Mouse (Mus musculus) CD4-positive naive resting alpha-beta T cell, adult 57 days (primary cell): ENCODE measurements around the gene Obox2. TPM values are rescaled to one million over a fixed set of nuclear protein-coding genes. Genes with fewer than 3 reads are reported as not detected.

Experiments used
- total RNA-seq: library from RNA; stranded (reverse); gene quantifications from one replicate; pipeline ENCODE4 v1.2.4, GENCODE M21; 2023

The Obox2 gene
- total RNA-seq: not detected

DNA sequence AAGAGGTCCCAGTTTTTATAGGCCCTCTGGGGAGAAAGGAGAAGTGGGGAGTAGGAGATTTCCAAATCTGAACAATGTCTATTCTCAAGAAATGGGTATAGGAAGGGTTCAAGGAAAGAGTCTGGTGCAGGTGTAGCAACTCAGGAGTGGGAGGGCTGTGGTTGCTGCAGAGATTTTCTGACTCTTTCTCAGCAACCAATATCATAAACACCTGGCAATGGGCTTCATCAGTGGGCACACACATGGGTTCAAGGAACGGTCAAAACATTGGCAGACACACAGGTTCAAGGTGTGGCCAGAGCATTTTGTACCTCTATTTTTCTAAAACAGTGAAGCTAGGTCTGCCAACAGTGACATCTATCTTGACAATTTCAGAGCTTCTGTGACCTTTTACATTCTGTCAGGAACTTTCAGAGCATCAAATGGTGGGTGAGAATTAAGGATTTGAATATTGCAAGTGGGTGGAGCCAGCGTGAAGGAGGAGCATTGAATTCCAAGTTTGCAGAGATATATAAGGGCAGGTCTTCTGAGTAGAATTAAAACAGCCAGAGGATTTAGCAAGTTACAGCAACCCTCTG is at the start of gene Obox2, which contains the start of gene Obox1:
Gene Obox2, plus strand, starts transcription at position 301 of the 578 bp plus-strand sequence.
Gene Obox1, plus strand, starts transcription at position 528 of the 578 bp plus-strand sequence.

Other genes starting within 250 kb of the Obox2 start
- not detected for gene Obox1, start 227 bp downstream of the Obox2 start, total RNA-seq